Mouse (Mus musculus) stomach, embryonic 15.5 days (tissue): ENCODE measurements around the gene Lcn8. TPM values are rescaled to one million over a fixed set of nuclear protein-coding genes. Genes with fewer than 3 reads are reported as not detected.

ENCODE experiments used
- ATAC-seq: fragments of 200-750 bp; cut with Nextera tagmentation; 2 replicates; pipeline ENCODE4 v1.8.0; 2017; ENCODE audit warnings: low read depth, moderate number of reproducible peaks, moderate TSS enrichment; ENCODE audit not compliant: insufficient read depth, low FRiP score
- H3K27ac ChIP-seq: fragments of 300-500 bp; sonication (generic); 2 replicates; pipeline ENCODE4 v1.5.1; 2015; ENCODE audit warnings: mild to moderate bottlenecking, inconsistent platforms
- H3K27me3 ChIP-seq: fragments of 300-500 bp; sonication (generic); replicated peaks from 2 replicates; pipeline ENCODE4 v1.6.1; 2015; ENCODE audit warnings: inconsistent platforms
- H3K36me3 ChIP-seq: fragments of 300-500 bp; sonication (generic); 2 replicates; pipeline ENCODE4 v1.6.1; 2015; ENCODE audit warnings: inconsistent platforms
- H3K4me1 ChIP-seq: fragments of 300-500 bp; sonication (generic); 2 replicates; pipeline ENCODE4 v1.6.1; 2015; ENCODE audit warnings: inconsistent platforms
- H3K4me2 ChIP-seq: fragments of 300-500 bp; sonication (generic); 2 replicates; pipeline ENCODE4 v1.6.1; 2015; ENCODE audit warnings: mild to moderate bottlenecking, inconsistent platforms
- H3K4me3 ChIP-seq: fragments of 300-500 bp; sonication (generic); replicated peaks from 2 replicates; pipeline ENCODE4 v1.5.1; 2015; ENCODE audit warnings: inconsistent platforms
- H3K9ac ChIP-seq: fragments of 300-500 bp; sonication (generic); 2 replicates; pipeline ENCODE4 v1.6.1; 2015; ENCODE audit warnings: inconsistent platforms
- H3K9me3 ChIP-seq: fragments of 300-500 bp; sonication (generic); 2 replicates; pipeline ENCODE4 v1.6.1; 2016; ENCODE audit warnings: inconsistent platforms
- WGBS: fragments of 180-500 bp; shearing (Covaris S2); methylation state at CpG from one replicate; pipeline ENCODE4 v1.1.7; 2015; 5-methylcytosine and 5-hydroxymethylcytosine counted together
- polyA plus RNA-seq: library from polyadenylated mRNA; unstranded; fragments of >200 nt; fragmentation: Nextera tagmentation; extraction: Ambion mirVana; gene quantifications from 2 replicates; pipeline ENCODE4 v1.2.1, GENCODE M21; 2015

Gene Lcn8
- polyA plus RNA-seq, 1 experiment from 2014 or later, result not detected

DNA sequence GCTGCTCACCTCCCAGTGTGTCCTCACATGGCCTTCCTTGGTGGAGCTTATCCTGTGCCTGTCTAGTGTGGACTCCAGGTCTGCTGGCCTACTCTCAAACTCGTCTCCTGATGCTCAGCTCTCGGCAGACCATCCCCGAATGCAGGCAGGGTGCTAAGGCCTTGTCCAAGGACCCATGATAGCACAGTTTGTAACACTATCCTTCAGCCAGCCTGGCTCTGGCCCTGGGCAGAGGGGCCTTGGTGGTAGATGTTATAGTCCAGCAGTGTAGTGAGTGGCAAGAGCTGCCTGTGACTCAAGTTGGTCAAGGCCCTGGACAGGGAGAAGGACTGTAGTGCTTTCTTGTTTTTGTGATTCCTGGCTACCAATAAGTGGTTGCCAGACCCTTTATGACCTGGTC, 19.3 kb upstream of the Lcn8 start:
- Histone ChIP-seq H3K4me2 (no peak overlapping the region), H3K4me3 (no peak overlapping the region), H3K9me3 (no peaks in the 10 kb centered on the region), H3K4me1 (no peaks in the 10 kb centered on the region), H3K36me3 (no peaks in the 10 kb centered on the region), H3K27ac (no peak overlapping the region), H3K9ac (no peak overlapping the region), H3K27me3 (no peaks in the 10 kb centered on the region)
- no peak for ATAC-seq
- WGBS, result 83% methylated on average over 3 of the region's 3 CpGs

DNA sequence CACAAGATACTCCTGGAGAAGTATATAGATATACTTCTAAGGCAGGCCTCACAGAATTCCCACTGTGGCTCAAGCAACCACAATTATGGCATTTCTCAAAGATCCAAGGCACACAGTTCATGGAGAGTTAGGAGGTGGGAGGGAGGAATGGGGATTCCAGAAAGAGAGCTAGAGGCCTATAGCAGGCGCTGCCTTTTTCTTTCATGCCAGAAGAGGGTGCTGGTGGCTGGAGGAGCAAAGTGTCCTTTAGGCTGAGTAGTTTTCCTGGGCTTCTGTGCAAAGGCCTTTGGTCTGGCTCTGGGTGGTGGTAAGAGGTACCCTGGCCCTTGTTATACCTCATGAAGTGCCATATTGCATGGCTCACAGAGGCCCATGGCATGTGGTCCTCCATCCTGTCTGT, 18.9 kb upstream of the Lcn8 start:
- H3K9ac ChIP-seq, result no peak overlapping the region
- H3K27me3 ChIP-seq, result no peaks in the 10 kb centered on the region
- H3K9me3 ChIP-seq, result no peaks in the 10 kb centered on the region
- no peaks in the 10 kb centered on the region for H3K4me1 ChIP-seq
- H3K27ac ChIP-seq, result no peak overlapping the region
- no peak overlapping the region for H3K4me3 ChIP-seq
- H3K4me2 ChIP-seq, result no peak overlapping the region
- no peak for ATAC-seq
- WGBS, result 47% methylated on average over 1 of the region's 1 CpGs
- no peaks in the 10 kb centered on the region for H3K36me3 ChIP-seq

DNA sequence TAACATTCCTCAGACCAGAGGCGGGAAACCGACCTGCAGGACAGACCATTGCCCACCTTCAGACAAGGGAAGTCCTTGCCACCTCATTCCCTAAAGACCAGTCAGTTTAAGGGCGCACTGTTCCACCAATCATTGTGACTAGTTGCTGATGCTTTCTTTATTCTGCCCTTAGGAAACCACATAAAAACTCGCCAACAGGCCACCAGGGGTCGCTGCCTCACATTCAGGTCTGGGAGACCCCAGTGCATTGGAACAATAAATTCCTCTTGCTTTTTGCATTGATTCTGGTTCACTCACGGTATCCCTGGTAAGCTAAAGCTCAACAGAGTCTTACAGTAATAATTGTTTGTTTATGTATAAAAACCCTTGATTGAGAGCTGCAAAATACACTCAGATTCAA, 13.0 kb upstream of the Lcn8 start:
- Histone ChIP-seq H3K4me1 (no peaks in the 10 kb centered on the region), H3K4me2 (no peak overlapping the region), H3K36me3 (no peaks in the 10 kb centered on the region), H3K9me3 (no peaks in the 10 kb centered on the region), H3K9ac (no peak overlapping the region), H3K27me3 (no peaks in the 10 kb centered on the region), H3K4me3 (no peak overlapping the region), H3K27ac (no peak overlapping the region)
- 13% methylated on average over 6 of the region's 6 CpGs for WGBS
- no peak for ATAC-seq

DNA sequence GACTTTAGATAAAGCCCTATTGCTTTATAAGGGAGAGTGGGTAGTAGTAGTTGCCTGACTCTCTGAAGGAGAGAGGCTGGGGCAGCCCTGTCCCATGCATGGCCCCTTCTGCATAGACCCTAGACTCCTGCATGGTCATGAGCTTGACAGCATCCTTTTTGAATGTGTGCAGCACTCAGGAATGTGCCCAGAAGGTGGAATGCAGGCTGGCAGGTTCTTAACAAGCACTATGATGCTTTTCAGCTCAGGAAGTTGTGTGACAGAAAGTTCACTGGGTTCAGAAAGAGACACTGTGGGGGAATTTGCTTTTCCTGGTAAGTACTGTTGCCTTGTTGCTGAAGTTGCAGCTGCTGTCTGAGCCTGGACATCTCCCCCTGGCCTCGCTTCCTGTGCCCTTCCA, 1.6 kb downstream of the Lcn8 start:
- no peaks in the 10 kb centered on the region for H3K9me3 ChIP-seq
- no peaks in the 10 kb centered on the region for H3K36me3 ChIP-seq
- H3K9ac ChIP-seq, result no peak overlapping the region
- H3K4me2 ChIP-seq, result no peak overlapping the region
- ATAC-seq, result no peak
- H3K4me1 ChIP-seq, result no peaks in the 10 kb centered on the region
- no peak overlapping the region for H3K27ac ChIP-seq
- no peak overlapping the region for H3K4me3 ChIP-seq
- WGBS, result 32% methylated on average over 1 of the region's 1 CpGs
- H3K27me3 ChIP-seq, result no peaks in the 10 kb centered on the region

- Histone ChIP-seq H3K9ac (no peak overlapping the region), H3K4me2 (no peak overlapping the region), H3K27me3 (no peaks in the 10 kb centered on the region), H3K36me3 (no peaks in the 10 kb centered on the region), H3K4me1 (no peaks in the 10 kb centered on the region), H3K9me3 (no peaks in the 10 kb centered on the region), H3K4me3 (no peak overlapping the region), H3K27ac (no peak overlapping the region)
- WGBS, result 85% methylated on average over 4 of the region's 4 CpGs
- ATAC-seq, result no peak
These were observed 3.8 kb downstream of the Lcn8 start for GRCm38 (mm10) chr2:25656691-25657090.

DNA sequence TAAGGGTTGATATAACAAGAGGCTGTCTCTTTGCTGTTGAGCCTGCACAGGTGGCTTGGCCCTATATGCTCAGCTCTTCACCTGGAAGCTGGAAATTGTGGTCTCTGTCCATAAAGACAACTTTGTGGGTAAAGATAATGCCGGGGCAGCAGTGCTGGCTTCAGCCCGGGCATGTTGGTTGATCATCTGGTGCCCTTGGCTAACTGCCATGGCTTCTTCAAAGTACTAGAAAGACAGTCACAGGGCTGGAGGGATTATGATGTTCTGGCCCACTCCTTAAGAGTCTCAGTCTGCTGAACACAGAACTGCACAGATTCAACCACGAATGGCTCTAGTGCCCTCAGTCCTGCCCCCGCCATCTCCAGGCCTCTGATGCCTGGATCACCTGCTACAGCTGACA, 4.3 kb downstream of the Lcn8 start:
- Histone ChIP-seq H3K9me3 (no peaks in the 10 kb centered on the region), H3K4me2 (no peak overlapping the region), H3K4me3 (no peak overlapping the region), H3K9ac (no peak overlapping the region), H3K4me1 (no peaks in the 10 kb centered on the region), H3K27ac (no peak overlapping the region), H3K27me3 (no peaks in the 10 kb centered on the region), H3K36me3 (no peaks in the 10 kb centered on the region)
- WGBS, result 85% methylated on average over 4 of the region's 4 CpGs
- ATAC-seq, result no peak

GRCm38 (mm10) chr2:25657652-25658051, 4.7 kb downstream of the Lcn8 start, which contains the start of gene Lcn5:
TSS of gene Lcn5 (plus strand) at chr2:25657952.
- Histone ChIP-seq H3K9me3 (no peaks in the 10 kb centered on the region), H3K4me1 (no peaks in the 10 kb centered on the region), H3K27me3 (no peaks in the 10 kb centered on the region), H3K27ac (no peak within 1 kb of the TSS), H3K4me3 (no peak within 1 kb of the TSS), H3K4me2 (no peak within 1 kb of the TSS), H3K9ac (no peak within 1 kb of the TSS), H3K36me3 (no peaks in the 10 kb centered on the region)
- no peak for ATAC-seq

GRCm38 (mm10) chr2:25660279-25660678, 7.4 kb downstream of the Lcn8 start:
- H3K9me3 ChIP-seq, result no peaks in the 10 kb centered on the region
- no peak overlapping the region for H3K4me2 ChIP-seq
- no peak overlapping the region for H3K9ac ChIP-seq
- no peaks in the 10 kb centered on the region for H3K4me1 ChIP-seq
- ATAC-seq, result no peak
- H3K27ac ChIP-seq, result no peak overlapping the region
- WGBS, result 86% methylated on average over 8 of the region's 8 CpGs
- H3K36me3 ChIP-seq, result no peaks in the 10 kb centered on the region
- H3K27me3 ChIP-seq, result no peaks in the 10 kb centered on the region
- H3K4me3 ChIP-seq, result no peak overlapping the region

GRCm38 (mm10) chr2:25661245-25661970, 8.5 kb downstream of the Lcn8 start:
- Histone ChIP-seq H3K4me2 (no peak overlapping the region), H3K4me3 (no peak overlapping the region), H3K27ac (no peak overlapping the region), H3K27me3 (no peaks in the 10 kb centered on the region), H3K36me3 (no peaks in the 10 kb centered on the region), H3K9ac (no peak overlapping the region), H3K9me3 (no peaks in the 10 kb centered on the region), H3K4me1 (no peaks in the 10 kb centered on the region)
- 79% methylated on average over 6 of the region's 6 CpGs for WGBS
- no peak for ATAC-seq

DNA sequence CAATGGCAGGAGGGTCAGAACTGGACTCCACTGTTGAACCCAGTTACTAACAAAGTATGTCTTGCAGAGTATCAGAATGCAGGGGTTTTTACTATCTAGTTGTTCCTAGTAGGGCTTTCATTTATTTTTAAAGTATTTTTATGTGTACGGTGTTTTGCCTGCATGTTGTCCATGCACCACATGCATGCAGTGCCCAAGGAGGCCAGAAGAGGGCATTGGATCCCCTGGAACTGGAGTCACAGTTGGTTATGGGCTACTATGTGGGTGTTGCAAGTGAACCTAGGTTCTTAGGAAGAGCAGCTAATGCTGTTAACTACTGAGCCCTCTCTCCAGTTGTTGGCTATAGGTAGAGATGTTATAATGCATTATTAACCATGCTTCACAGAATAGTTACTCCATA, 10.6 kb downstream of the Lcn8 start:
- Histone ChIP-seq H3K4me2 (no peak overlapping the region), H3K4me1 (no peaks in the 10 kb centered on the region), H3K9me3 (no peaks in the 10 kb centered on the region), H3K4me3 (no peak overlapping the region), H3K27me3 (no peaks in the 10 kb centered on the region), H3K36me3 (no peaks in the 10 kb centered on the region), H3K27ac (no peak overlapping the region), H3K9ac (no peak overlapping the region)
- ATAC-seq, result no peak
- WGBS, result 71% methylated on average over 1 of the region's 1 CpGs

DNA sequence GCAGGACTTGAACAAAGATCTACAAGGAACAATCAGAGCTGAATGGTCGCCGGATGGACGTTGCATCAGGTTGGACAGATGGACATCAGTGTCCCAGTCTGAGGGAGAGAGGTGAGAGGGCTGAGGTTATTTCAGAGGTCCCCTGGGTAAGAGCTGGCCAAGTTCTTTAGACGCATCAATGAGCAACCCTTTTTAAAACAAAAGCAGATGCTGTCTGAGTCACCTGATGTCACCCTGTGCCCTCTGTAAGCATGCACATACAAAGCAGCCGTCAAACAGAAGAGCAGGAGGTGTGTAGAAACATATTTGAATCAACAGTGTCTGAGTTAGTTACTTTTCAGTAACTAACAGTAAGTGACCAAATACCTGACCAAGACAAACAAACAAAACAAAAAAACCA, 11.2 kb downstream of the Lcn8 start:
- 82% methylated on average over 5 of the region's 5 CpGs for WGBS
- no peak overlapping the region for H3K27ac ChIP-seq
- no peak overlapping the region for H3K4me2 ChIP-seq
- H3K4me1 ChIP-seq, result no peaks in the 10 kb centered on the region
- no peak overlapping the region for H3K9ac ChIP-seq
- no peaks in the 10 kb centered on the region for H3K9me3 ChIP-seq
- H3K4me3 ChIP-seq, result no peak overlapping the region
- H3K27me3 ChIP-seq, result no peaks in the 10 kb centered on the region
- no peaks in the 10 kb centered on the region for H3K36me3 ChIP-seq
- ATAC-seq, result no peak

DNA sequence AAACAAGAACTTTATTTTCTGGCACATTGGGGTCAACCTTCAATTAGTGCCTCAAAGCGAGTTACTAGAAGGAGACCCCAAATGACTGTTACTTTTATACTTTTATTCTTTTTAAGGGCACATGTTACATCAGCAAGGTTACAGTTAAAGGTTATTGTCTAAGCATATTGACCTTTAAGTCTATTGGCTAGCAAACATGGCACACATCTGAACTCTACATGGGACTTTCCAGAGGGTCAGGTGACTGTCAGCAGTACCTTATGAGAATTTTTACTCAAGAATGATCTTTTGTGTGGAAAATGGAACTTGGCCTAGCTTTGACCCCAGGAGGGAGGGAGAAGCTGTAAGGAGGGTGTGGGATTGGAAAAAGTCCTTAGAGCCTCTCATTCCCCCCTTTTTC, 13.6 kb downstream of the Lcn8 start:
- H3K4me3 ChIP-seq, result no peak overlapping the region
- H3K4me1 ChIP-seq, result no peaks in the 10 kb centered on the region
- H3K4me2 ChIP-seq, result no peak overlapping the region
- no peak for ATAC-seq
- H3K27ac ChIP-seq, result no peak overlapping the region
- H3K9ac ChIP-seq, result no peak overlapping the region
- no peaks in the 10 kb centered on the region for H3K9me3 ChIP-seq
- no peaks in the 10 kb centered on the region for H3K27me3 ChIP-seq
- WGBS, result 65% methylated on average over 1 of the region's 1 CpGs
- no peaks in the 10 kb centered on the region for H3K36me3 ChIP-seq

GRCm38 (mm10) chr2:25676486-25676885, 23.6 kb downstream of the Lcn8 start, which contains the start of gene Lcn6:
TSS of gene Lcn6 (plus strand) at chr2:25676786.
- Histone ChIP-seq H3K36me3 (no peaks in the 10 kb centered on the region), H3K4me2 (no peak within 1 kb of the TSS), H3K4me1 (no peaks in the 10 kb centered on the region), H3K4me3 (no peak within 1 kb of the TSS), H3K27ac (no peak within 1 kb of the TSS), H3K27me3 (no peaks in the 10 kb centered on the region), H3K9me3 (no peaks in the 10 kb centered on the region), H3K9ac (no peak within 1 kb of the TSS)
- no peak for ATAC-seq
- 72% methylated on average over 3 of the region's 3 CpGs for WGBS
